Mouse (Mus musculus) cerebellum, adult 2 months (tissue): Measurements from ENCODE around the gene Ddx51.

Source experiments
- CTCF ChIP-seq: fragments of 200-500 bp; IDR thresholded peaks from 2 replicates; pipeline ENCODE4 v1.5.1; 2011; ENCODE audit warnings: low read depth, mild to moderate bottlenecking, control low read depth, low read length, moderate library complexity, borderline replicate concordance; ENCODE audit not compliant: insufficient read depth
- POLR2A ChIP-seq: fragments of 200-500 bp; IDR thresholded peaks from 2 replicates; pipeline ENCODE4 v1.6.1; 2011; ENCODE audit warnings: low read length, control low read depth, borderline replicate concordance; ENCODE audit not compliant: insufficient read depth

GRCm38 (mm10) chr5:110629525-110630120 is 23.6 kb upstream of the Ddx51 start:
- TF ChIP-seq CTCF (no peak), POLR2A (no peak)
